Mouse (Mus musculus) hindbrain, embryonic 12.5 days (tissue): Measurements from ENCODE around the gene Slc2a13. TPM values are rescaled to one million over a fixed set of nuclear protein-coding genes. Genes with fewer than 3 reads are reported as not detected.

ENCODE experiments used
- ATAC-seq: fragments of 200-750 bp; cut with Nextera tagmentation; 2 replicates; pipeline ENCODE4 v1.8.0; 2017; ENCODE audit warnings: moderate TSS enrichment; ENCODE audit not compliant: low FRiP score
- H3K27ac ChIP-seq: fragments of 300-500 bp; sonication (generic); 2 replicates; pipeline ENCODE4 v1.5.1; 2016; ENCODE audit warnings: mild to moderate bottlenecking
- H3K27me3 ChIP-seq: fragments of 300-500 bp; sonication (generic); 2 replicates; pipeline ENCODE4 v1.6.1; 2016; ENCODE audit warnings: mild to moderate bottlenecking
- H3K36me3 ChIP-seq: fragments of 300-500 bp; sonication (generic); 2 replicates; pipeline ENCODE4 v1.6.1; 2016; ENCODE audit warnings: mild to moderate bottlenecking
- H3K4me1 ChIP-seq: fragments of 300-500 bp; sonication (generic); 2 replicates; pipeline ENCODE4 v1.6.1; 2016
- H3K4me2 ChIP-seq: fragments of 300-500 bp; sonication (generic); replicated peaks from 2 replicates; pipeline ENCODE4 v1.6.1; 2016; ENCODE audit warnings: mild to moderate bottlenecking
- H3K4me3 ChIP-seq: fragments of 300-500 bp; sonication (generic); 2 replicates; pipeline ENCODE4 v1.5.1; 2016; ENCODE audit warnings: mild to moderate bottlenecking
- H3K9ac ChIP-seq: fragments of 300-500 bp; sonication (generic); 2 replicates; pipeline ENCODE4 v1.6.1; 2016; ENCODE audit warnings: mild to moderate bottlenecking, moderate library complexity
- H3K9me3 ChIP-seq: fragments of 300-500 bp; sonication (generic); replicated peaks from 2 replicates; pipeline ENCODE4 v1.6.1; 2016; ENCODE audit warnings: mild to moderate bottlenecking
- WGBS: fragments of 180-500 bp; shearing (Covaris S2); methylation state at CpG from one replicate; pipeline ENCODE4 v1.1.7; 2016; 5-methylcytosine and 5-hydroxymethylcytosine counted together
- polyA plus RNA-seq: library from polyadenylated mRNA; unstranded; fragments of >200 nt; fragmentation: Nextera tagmentation; extraction: Ambion mirVana; gene quantifications from 2 replicates; pipeline ENCODE4 v1.2.1, GENCODE M21; 2016

The Slc2a13 gene
- polyA plus RNA-seq, 1 experiment from 2014 or later, result 3.3 TPM

DNA sequence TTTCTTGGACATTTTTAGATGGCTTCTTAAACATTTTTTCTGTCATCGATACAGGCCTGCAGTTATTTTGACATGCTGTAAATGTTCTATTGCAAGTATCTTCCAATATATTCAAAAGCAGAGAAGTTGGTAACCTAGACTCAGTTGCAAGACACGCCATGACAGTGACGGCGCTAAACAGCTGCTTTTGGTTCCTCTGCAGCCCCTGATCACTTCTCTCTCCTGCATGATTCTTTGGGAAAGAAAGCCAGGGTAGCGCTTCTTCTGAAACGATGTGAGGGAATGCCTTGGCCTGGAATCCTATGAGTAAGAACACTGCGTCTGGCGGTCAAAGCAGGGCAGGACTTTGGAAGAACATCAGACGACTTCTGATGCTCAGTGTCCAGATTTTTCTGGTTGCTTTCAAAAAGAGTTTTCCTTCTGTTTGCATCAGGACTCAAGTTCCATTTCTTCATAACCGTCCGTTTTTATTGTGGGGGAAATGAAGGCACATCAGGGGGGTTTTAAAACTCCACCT lies 273.7 kb downstream of the Slc2a13 start:
- no peaks in the 10 kb centered on the region for H3K36me3 ChIP-seq
- ATAC-seq, result no peak
- no peak overlapping the region for H3K9ac ChIP-seq
- no peak overlapping the region for H3K4me2 ChIP-seq
- H3K4me1 ChIP-seq, result no peaks in the 10 kb centered on the region
- no peaks in the 10 kb centered on the region for H3K27me3 ChIP-seq
- no peak overlapping the region for H3K4me3 ChIP-seq
- H3K9me3 ChIP-seq, result no peaks in the 10 kb centered on the region
- no peak overlapping the region for H3K27ac ChIP-seq
- WGBS, result 87% methylated on average over 11 of the region's 11 CpGs

- Histone ChIP-seq H3K27ac (no peak overlapping the region), H3K4me2 (no peak overlapping the region), H3K4me3 (no peak overlapping the region), H3K9ac (no peak overlapping the region), H3K36me3 (no peaks in the 10 kb centered on the region), H3K4me1 (no peaks in the 10 kb centered on the region), H3K27me3 (no peaks in the 10 kb centered on the region), H3K9me3 (no peaks in the 10 kb centered on the region)
- 78% methylated on average over 3 of the region's 3 CpGs for WGBS
- ATAC-seq, result no peak
Measured at GRCm38 (mm10) chr15:91283418-91283817, 289.6 kb downstream of the Slc2a13 start.

GRCm38 (mm10) chr15:91282822-91283221 lies 290.2 kb downstream of the Slc2a13 start:
- Histone ChIP-seq H3K4me3 (no peak overlapping the region), H3K27ac (no peak overlapping the region), H3K36me3 (no peaks in the 10 kb centered on the region), H3K9me3 (no peaks in the 10 kb centered on the region), H3K27me3 (no peaks in the 10 kb centered on the region), H3K4me1 (no peaks in the 10 kb centered on the region), H3K4me2 (no peak overlapping the region), H3K9ac (no peak overlapping the region)
- WGBS, result 93% methylated on average over 7 of the region's 7 CpGs
- ATAC-seq, result no peak

DNA sequence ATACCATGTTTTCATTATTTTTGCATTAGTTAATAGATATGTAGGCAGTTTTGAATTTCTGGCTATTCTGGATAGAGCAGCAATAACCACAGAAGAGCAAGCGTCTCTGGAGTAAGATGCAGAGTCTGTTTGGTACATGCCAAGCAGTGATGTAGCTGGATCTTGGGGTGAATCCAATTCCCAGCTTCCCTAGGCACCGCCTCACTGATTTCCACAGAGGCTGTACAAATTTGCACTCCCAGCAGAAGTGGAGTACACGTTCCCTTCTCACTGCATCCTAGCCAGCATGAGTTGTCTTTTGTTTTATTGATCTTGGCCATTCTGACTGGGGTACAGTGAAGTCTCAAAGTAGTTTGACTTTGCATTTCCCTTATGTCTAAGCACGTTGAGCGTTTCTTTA lies 291.5 kb downstream of the Slc2a13 start:
- H3K36me3 ChIP-seq, result no peaks in the 10 kb centered on the region
- H3K27ac ChIP-seq, result no peak overlapping the region
- no peak overlapping the region for H3K4me3 ChIP-seq
- no peaks in the 10 kb centered on the region for H3K4me1 ChIP-seq
- H3K4me2 ChIP-seq, result no peak overlapping the region
- WGBS, result 86% methylated on average over 5 of the region's 5 CpGs
- H3K27me3 ChIP-seq, result no peaks in the 10 kb centered on the region
- ATAC-seq, result no peak
- H3K9me3 ChIP-seq, result no peaks in the 10 kb centered on the region
- H3K9ac ChIP-seq, result no peak overlapping the region

DNA sequence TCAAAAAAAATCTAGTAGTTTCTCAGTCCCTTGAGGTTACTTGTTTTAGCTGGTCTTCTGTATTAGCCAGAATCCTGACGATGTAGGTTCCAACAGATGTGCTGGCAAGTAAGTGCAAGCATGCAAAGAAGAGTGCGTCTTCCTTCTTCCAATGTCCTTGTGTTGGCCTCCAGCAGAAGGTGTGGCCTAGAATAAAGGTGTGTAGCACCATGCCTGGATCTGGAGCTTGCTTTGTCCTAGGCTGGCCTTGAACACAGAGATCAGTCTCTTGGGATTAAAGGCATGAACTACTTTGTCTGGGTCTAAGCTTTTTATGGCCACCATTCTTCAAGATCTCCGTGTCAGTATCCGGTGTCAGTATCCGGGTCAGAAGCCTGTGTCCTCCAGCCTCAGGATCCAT lies 293.5 kb downstream of the Slc2a13 start:
- no peak overlapping the region for H3K27ac ChIP-seq
- WGBS, result 93% methylated on average over 5 of the region's 5 CpGs
- H3K4me2 ChIP-seq, result no peak overlapping the region
- no peaks in the 10 kb centered on the region for H3K4me1 ChIP-seq
- H3K4me3 ChIP-seq, result no peak overlapping the region
- no peaks in the 10 kb centered on the region for H3K9me3 ChIP-seq
- no peak overlapping the region for H3K9ac ChIP-seq
- H3K36me3 ChIP-seq, result no peaks in the 10 kb centered on the region
- H3K27me3 ChIP-seq, result no peaks in the 10 kb centered on the region
- ATAC-seq, result no peak

DNA sequence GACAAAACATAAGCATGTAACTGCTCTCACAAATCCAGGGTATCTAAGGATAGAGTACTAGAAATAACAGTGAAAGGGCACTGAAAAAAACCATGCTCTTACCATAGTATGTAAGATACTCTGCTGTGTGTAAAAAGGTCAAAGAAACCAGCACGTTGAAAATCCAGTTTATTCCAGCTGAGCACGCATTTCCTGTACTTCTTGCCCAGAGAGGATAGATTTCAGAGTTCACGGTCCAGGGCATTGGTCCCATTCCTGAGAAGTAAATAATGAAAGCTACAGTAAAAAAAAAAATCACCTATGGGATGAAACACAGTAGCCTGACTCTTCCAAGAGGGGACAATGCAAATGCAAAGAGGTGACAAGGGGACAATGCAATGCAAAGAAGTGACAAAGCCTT lies 297.1 kb downstream of the Slc2a13 start:
- Histone ChIP-seq H3K36me3 (no peaks in the 10 kb centered on the region), H3K4me2 (no peak overlapping the region), H3K4me3 (no peak overlapping the region), H3K9ac (no peak overlapping the region), H3K9me3 (no peaks in the 10 kb centered on the region), H3K27ac (no peak overlapping the region), H3K4me1 (no peaks in the 10 kb centered on the region), H3K27me3 (no peaks in the 10 kb centered on the region)
- no peak for ATAC-seq
- 71% methylated on average over 3 of the region's 3 CpGs for WGBS

- Histone ChIP-seq H3K4me2 (no peak overlapping the region), H3K4me3 (no peak overlapping the region), H3K4me1 (no peaks in the 10 kb centered on the region), H3K9me3 (no peaks in the 10 kb centered on the region), H3K27me3 (no peaks in the 10 kb centered on the region), H3K27ac (no peak overlapping the region), H3K9ac (no peak overlapping the region), H3K36me3 (no peaks in the 10 kb centered on the region)
- 85% methylated on average over 4 of the region's 4 CpGs for WGBS
- ATAC-seq, result no peak
Measured at GRCm38 (mm10) chr15:91268532-91268931, 304.5 kb downstream of the Slc2a13 start.

- ATAC-seq, result no peak
- no peak overlapping the region for H3K4me3 ChIP-seq
- no peak overlapping the region for H3K4me2 ChIP-seq
- no peaks in the 10 kb centered on the region for H3K36me3 ChIP-seq
- H3K4me1 ChIP-seq, result no peaks in the 10 kb centered on the region
- no peaks in the 10 kb centered on the region for H3K9me3 ChIP-seq
- WGBS, result 79% methylated on average over 1 of the region's 1 CpGs
- no peak overlapping the region for H3K9ac ChIP-seq
- H3K27me3 ChIP-seq, result no peaks in the 10 kb centered on the region
- no peak overlapping the region for H3K27ac ChIP-seq
Measured at GRCm38 (mm10) chr15:91263926-91264325, 309.1 kb downstream of the Slc2a13 start.

GRCm38 (mm10) chr15:91260578-91260977 lies 312.5 kb downstream of the Slc2a13 start:
- 83% methylated on average over 5 of the region's 5 CpGs for WGBS
- Histone ChIP-seq H3K36me3 (no peaks in the 10 kb centered on the region), H3K4me1 (no peaks in the 10 kb centered on the region), H3K27me3 (no peaks in the 10 kb centered on the region), H3K9ac (no peak overlapping the region), H3K4me2 (no peak overlapping the region), H3K27ac (no peak overlapping the region), H3K9me3 (no peaks in the 10 kb centered on the region), H3K4me3 (no peak overlapping the region)
- ATAC-seq, result no peak

DNA sequence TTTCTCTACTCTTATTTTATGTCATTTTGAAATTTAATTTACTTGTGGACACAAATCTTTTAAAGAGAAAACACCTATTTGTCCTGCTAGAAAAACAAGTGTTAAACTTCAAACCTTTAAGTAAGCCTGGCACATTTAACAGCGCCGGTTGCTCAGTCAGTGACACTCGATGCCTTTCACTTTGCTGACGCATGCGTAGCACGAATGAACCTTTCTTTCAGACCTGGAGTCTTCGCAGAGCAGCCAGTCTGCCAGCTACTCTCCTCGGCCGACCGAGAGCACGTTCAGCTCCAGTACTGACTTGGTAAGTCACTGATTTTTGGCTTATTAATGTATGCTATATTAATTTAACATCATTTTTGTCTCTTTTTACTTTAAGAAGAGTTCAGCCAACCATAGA lies 315.9 kb downstream of the Slc2a13 start:
- Histone ChIP-seq H3K27ac (no peak overlapping the region), H3K36me3 (no peaks in the 10 kb centered on the region), H3K4me3 (no peak overlapping the region), H3K27me3 (no peaks in the 10 kb centered on the region), H3K9ac (no peak overlapping the region), H3K9me3 (no peaks in the 10 kb centered on the region), H3K4me1 (no peaks in the 10 kb centered on the region), H3K4me2 (no peak overlapping the region)
- WGBS, result 64% methylated on average over 11 of the region's 11 CpGs
- no peak for ATAC-seq

GRCm38 (mm10) chr15:91255308-91255707 lies 317.8 kb downstream of the Slc2a13 start:
- WGBS, result 96% methylated on average over 2 of the region's 2 CpGs
- Histone ChIP-seq H3K27ac (no peak overlapping the region), H3K9me3 (no peaks in the 10 kb centered on the region), H3K4me2 (no peak overlapping the region), H3K9ac (no peak overlapping the region), H3K36me3 (no peaks in the 10 kb centered on the region), H3K4me1 (no peaks in the 10 kb centered on the region), H3K4me3 (no peak overlapping the region), H3K27me3 (no peaks in the 10 kb centered on the region)
- no peak for ATAC-seq

DNA sequence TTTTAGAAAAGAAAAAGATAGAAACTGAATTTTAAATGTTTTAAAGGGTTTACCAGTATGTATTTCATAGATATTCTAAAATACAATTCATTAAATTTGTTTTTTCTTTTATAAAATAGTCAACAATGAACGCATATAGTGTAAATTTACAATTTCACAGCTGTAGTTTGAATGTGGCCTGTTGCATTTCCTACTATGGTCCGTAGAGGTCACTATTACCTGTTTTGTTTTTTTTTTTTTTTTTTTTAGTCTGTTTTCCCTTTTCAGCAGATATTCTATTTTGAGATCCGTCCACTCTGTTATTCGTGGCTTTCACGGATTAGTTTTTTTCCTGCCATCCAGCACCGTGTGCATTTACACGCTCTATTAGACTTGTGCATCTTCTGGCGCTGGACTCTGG lies 320.1 kb downstream of the Slc2a13 start:
- Histone ChIP-seq H3K9ac (no peak overlapping the region), H3K4me1 (no peaks in the 10 kb centered on the region), H3K36me3 (no peaks in the 10 kb centered on the region), H3K4me2 (no peak overlapping the region), H3K9me3 (no peaks in the 10 kb centered on the region), H3K27me3 (no peaks in the 10 kb centered on the region), H3K27ac (no peak overlapping the region), H3K4me3 (no peak overlapping the region)
- ATAC-seq, result no peak
- WGBS, result 54% methylated on average over 8 of the region's 8 CpGs

DNA sequence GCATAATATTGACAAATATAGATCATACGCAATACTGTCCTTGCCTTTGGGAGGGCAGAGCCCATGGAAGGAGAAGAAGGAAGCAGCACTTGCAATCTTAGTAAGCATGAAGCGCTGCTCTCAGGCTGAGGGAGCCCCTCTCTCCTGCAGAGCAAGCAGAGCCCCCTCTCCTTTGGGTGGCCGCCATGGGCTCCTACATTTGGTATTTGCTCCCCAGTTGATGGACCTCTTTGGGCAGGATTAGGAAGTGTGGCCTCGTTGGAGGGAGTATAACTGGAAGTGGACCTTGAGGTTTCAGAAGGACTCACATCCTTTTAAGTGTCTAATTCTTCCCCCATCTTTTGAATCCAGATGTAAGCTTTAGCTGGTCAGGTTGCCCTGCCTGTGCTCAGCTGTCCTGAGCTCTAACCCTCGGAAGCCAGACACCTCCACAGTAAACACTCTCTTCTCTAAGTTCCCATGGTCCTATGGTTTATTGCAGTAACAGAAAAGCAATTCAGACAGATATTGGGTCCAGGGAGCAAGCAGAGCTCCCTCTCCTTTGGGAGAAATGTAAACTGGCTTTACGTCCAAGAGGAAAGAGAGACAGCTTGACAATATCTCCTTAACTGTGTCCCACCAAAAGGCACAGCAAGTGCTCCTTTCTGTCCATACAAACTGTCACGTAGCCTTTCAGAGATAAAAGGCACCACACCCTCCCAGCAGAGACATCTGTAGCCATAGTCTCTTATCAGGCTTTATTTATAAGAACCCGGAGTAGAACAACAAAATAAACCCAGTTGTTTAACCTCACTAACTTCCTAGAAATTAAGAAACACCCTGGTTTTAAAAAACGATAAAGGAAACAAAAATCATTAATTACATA lies 321.3 kb downstream of the Slc2a13 start:
- no peaks in the 10 kb centered on the region for H3K4me1 ChIP-seq
- H3K4me3 ChIP-seq, result no peak overlapping the region
- ATAC-seq, result no peak
- WGBS, result 74% methylated on average over 9 of the region's 9 CpGs
- H3K36me3 ChIP-seq, result no peaks in the 10 kb centered on the region
- no peaks in the 10 kb centered on the region for H3K9me3 ChIP-seq
- H3K9ac ChIP-seq, result no peak overlapping the region
- H3K4me2 ChIP-seq, result no peak overlapping the region
- no peaks in the 10 kb centered on the region for H3K27me3 ChIP-seq
- H3K27ac ChIP-seq, result no peak overlapping the region
